In the genomic region with DNA sequence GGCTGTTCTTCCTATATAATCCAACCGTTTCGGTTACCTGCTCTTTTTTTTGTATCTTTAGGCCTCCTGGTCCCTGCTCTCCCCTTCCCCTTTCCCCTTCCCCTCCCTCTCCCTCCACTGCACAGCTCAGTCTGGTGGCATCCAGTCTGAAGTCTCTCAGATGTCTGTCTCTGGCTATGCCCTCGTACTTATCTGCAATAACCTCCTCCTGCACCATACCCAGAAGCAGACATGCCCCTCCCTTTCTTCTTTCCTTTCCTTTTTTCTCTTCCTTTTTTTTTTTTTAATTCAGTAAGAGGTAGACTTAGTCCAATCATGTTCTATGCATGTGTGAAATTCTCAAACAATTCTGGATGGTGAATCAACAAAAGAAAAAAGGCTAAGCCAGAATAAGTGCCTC, we compare ENCODE assay signal across 27 mouse cellular contexts. TPM values are rescaled to one million over a fixed set of nuclear protein-coding genes. Genes with fewer than 3 reads are reported as not detected.
DNase-seq lines count a peak whose midpoint lies in the region; ATAC-seq and TF ChIP-seq lines count a peak whose summit lies in the region.
"Had no signal": no experiment of that assay in that cellular context is flagged by ENCODE, and none has a peak within 500 bp of the region (broad histone marks: within the 10 kb centered on the region; RNA-seq: fewer than 3 reads in every experiment).

No protein-coding gene starts in this region.

- TF ChIP-seq RAD21 in MEL (IDR thresholded peaks at IDR 0.05; ENCODE audit: low read depth, low read length): no peak

- TF ChIP-seq CTCF in MEL (IDR thresholded peaks at IDR 0.05 in 2 of 3, conservative IDR thresholded peaks at IDR 0.05 in 1 of 3; ENCODE audit: control insufficient read depth in 1 of 3, insufficient read depth in 1 of 3, low read depth in 2 of 3, low read length in 3 of 3, poor library complexity in 1 of 3, severe bottlenecking in 1 of 3): no peak

- H3K79me2 ChIP-seq in MEL (ENCODE audit: control insufficient read depth, insufficient read depth, low read length, poor library complexity): peaks cover 2% of the 10 kb centered on the region; the same call in 1 of the 2 replicates

- ATAC-seq in erythroid progenitor cell, adult 5-6 weeks (replicated peaks; ENCODE audit: low FRiP score, poor library complexity, severe bottlenecking): peak; percentile 67
- ATAC-seq in liver, embryonic 13.5 days (ENCODE audit: low read depth): peak; percentile 67
- 0 out of 2 replicates have a peak, but pooled peaks have one; percentile 18 for ATAC-seq in megakaryocyte progenitor cell, adult 5-6 weeks (replicated peaks; ENCODE audit: poor library complexity)
- ATAC-seq: activated CD4-positive, CD25-positive, alpha-beta regulatory T cell, adult 4 months; forebrain, embryonic 16.5 days; midbrain, embryonic 13.5 days had no signal

- no peak overlapping the region for H3K9ac ChIP-seq in MEL (ENCODE audit: control insufficient read depth, low read depth, low read length, poor library complexity, severe bottlenecking)
- peak overlapping the region; percentile 57 for H3K9ac ChIP-seq in liver, embryonic 13.5 days
- H3K9ac ChIP-seq: heart, embryonic 15.5 days; hindbrain, embryonic 14.5 days; kidney, embryonic 15.5 days; lung, embryonic 14.5 days; midbrain, embryonic 13.5 days had no signal

- no peaks in the 10 kb centered on the region for H3K9me3 ChIP-seq in MEL (replicated peaks; ENCODE audit: insufficient read depth, low read length)
- H3K9me3 ChIP-seq in liver, embryonic 13.5 days (replicated peaks): no peaks in the 10 kb centered on the region
- no peaks in the 10 kb centered on the region for H3K9me3 ChIP-seq in midbrain, embryonic 10.5 days (replicated peaks)
- H3K9me3 ChIP-seq: heart, embryonic 10.5 days; heart, embryonic 15.5 days; kidney, embryonic 15.5 days; midbrain, embryonic 13.5 days had no signal

- peak overlapping the region; percentile 28 for H3K4me2 ChIP-seq in liver, embryonic 13.5 days
- H3K4me2 ChIP-seq: heart, embryonic 15.5 days; hindbrain, embryonic 14.5 days; kidney, embryonic 15.5 days; lung, embryonic 14.5 days; midbrain, embryonic 13.5 days had no signal

- no peak overlapping the region for H3K27ac ChIP-seq in MEL (ENCODE audit: control insufficient read depth, low read depth, low read length)
- H3K27ac ChIP-seq in liver, embryonic 13.5 days: peak overlapping the region; percentile 97
- no peak overlapping the region for H3K27ac ChIP-seq in midbrain, embryonic 10.5 days (replicated peaks)
- H3K27ac ChIP-seq: gastrocnemius, adult 2 months; heart, embryonic 10.5 days; heart, embryonic 15.5 days; hindbrain, embryonic 14.5 days; kidney, embryonic 15.5 days; layer of hippocampus, adult 2 months; midbrain, embryonic 13.5 days had no signal

- no peaks in the 10 kb centered on the region for H3K27me3 ChIP-seq in MEL (ENCODE audit: control insufficient read depth in 1 of 2, insufficient read depth in 2 of 2, low read length in 2 of 2)
- H3K27me3 ChIP-seq in liver, embryonic 13.5 days: no peaks in the 10 kb centered on the region
- no peaks in the 10 kb centered on the region for H3K27me3 ChIP-seq in midbrain, embryonic 10.5 days (ENCODE audit: low read depth, poor library complexity, severe bottlenecking)
- H3K27me3 ChIP-seq: heart, embryonic 15.5 days; kidney, embryonic 15.5 days; midbrain, embryonic 13.5 days had no signal

- TF ChIP-seq EP300 in MEL (IDR thresholded peaks at IDR 0.05; ENCODE audit: low read depth in 1 of 2, low read length in 2 of 2): 0 out of 4 replicates have a peak, but pooled peaks of 1 of the 2 experiments have one; percentile 17

- 48% methylated on average over 3 of the region's 3 CpGs for WGBS in liver, embryonic 13.5 days (ENCODE audit: insufficient replicate concordance)
- WGBS in midbrain, embryonic 10.5 days: 79% methylated on average over 3 of the region's 3 CpGs

- H3K4me3 ChIP-seq in MEL (ENCODE audit: control insufficient read depth in 1 of 2, insufficient read depth in 1 of 2, low read depth in 2 of 2, low read length in 2 of 2): no peak overlapping the region
- no peak overlapping the region for H3K4me3 ChIP-seq in liver, embryonic 13.5 days (replicated peaks)
- H3K4me3 ChIP-seq in midbrain, embryonic 10.5 days: no peak overlapping the region
- H3K4me3 ChIP-seq: gastrocnemius, adult 2 months; heart, embryonic 10.5 days; heart, embryonic 15.5 days; kidney, embryonic 15.5 days; layer of hippocampus, adult 2 months; midbrain, embryonic 13.5 days had no signal

- H3K36me3 ChIP-seq in MEL (ENCODE audit: control insufficient read depth in 1 of 2, insufficient read depth in 2 of 2, low read length in 2 of 2): peaks cover 0 to 39% of the 10 kb centered on the region in 2 experiments; a peak in 2 of 4 replicates
- H3K36me3 ChIP-seq in liver, embryonic 13.5 days: no peaks in the 10 kb centered on the region
- H3K36me3 ChIP-seq in midbrain, embryonic 10.5 days: no peaks in the 10 kb centered on the region
- H3K36me3 ChIP-seq: heart, embryonic 10.5 days; heart, embryonic 15.5 days; kidney, embryonic 15.5 days; midbrain, embryonic 13.5 days had no signal

- DNase-seq in MEL (ENCODE audit: low read depth, low spot score): peak; percentile 53
- no peak for DNase-seq in liver, embryonic 13.5 days
- DNase-seq in heart, postnatal 4 days: no peak
- DNase-seq in gastrocnemius, adult 8-10 months (ENCODE audit: low spot score in 2 of 2): no peak
- no peak for DNase-seq in midbrain, embryonic 10.5 days (ENCODE audit: low spot score)
- DNase-seq in urinary bladder, postnatal 4 days (ENCODE audit: low spot score in 2 of 2): no peak
- DNase-seq: adrenal gland, adult 2 months; adrenal gland, postnatal 36 days; cerebellum, adult 2 months; cerebellum, postnatal 14 days; gastrocnemius, adult 2 months; heart, postnatal 36 days; kidney, adult 18-20 months; kidney, postnatal 25 days; left cerebral cortex, postnatal 4 days; lung, embryonic 14.5 days; thymus, postnatal 14 days had no signal

- peaks cover 20 to 49% of the 10 kb centered on the region in 2 experiments for H3K4me1 ChIP-seq in MEL (ENCODE audit: control insufficient read depth in 1 of 2, insufficient read depth in 2 of 2, low read length in 2 of 2)
- H3K4me1 ChIP-seq in liver, embryonic 13.5 days (replicated peaks): peaks cover 88% of the 10 kb centered on the region
- H3K4me1 ChIP-seq in midbrain, embryonic 10.5 days: 0 out of 2 replicates have a peak, but pooled peaks cover 3% of the 10 kb centered on the region
- H3K4me1 ChIP-seq: heart, embryonic 10.5 days; kidney, embryonic 15.5 days; midbrain, embryonic 13.5 days had no signal

- no peak for TF ChIP-seq POLR2A in MEL (IDR thresholded peaks at IDR 0.05; ENCODE audit: control insufficient read depth in 1 of 2, insufficient read depth in 1 of 2, low read depth in 1 of 2, low read length in 2 of 2, poor library complexity in 1 of 2)

TF ChIP-seq in MEL, 35 proteins besides CTCF, POLR2A, EP300 and RAD21:
- no peak for TF ChIP-seq E2F4 (IDR thresholded peaks at IDR 0.05; ENCODE audit: borderline replicate concordance, low read depth, low read length)
- no peak for TF ChIP-seq CHD1 (IDR thresholded peaks at IDR 0.05; ENCODE audit: low read depth, low read length)
- no peak for TF ChIP-seq ELF1 (IDR thresholded peaks at IDR 0.05; ENCODE audit: low read depth, low read length)
- no peak for TF ChIP-seq MAFK (IDR thresholded peaks at IDR 0.05; ENCODE audit: borderline replicate concordance, low read depth, low read length)
- 0 out of 2 replicates have a peak, but pooled peaks have one; percentile 27 for TF ChIP-seq RCOR1 (IDR thresholded peaks at IDR 0.05; ENCODE audit: low read depth, low read length)
- TF ChIP-seq SIN3A (IDR thresholded peaks at IDR 0.05; ENCODE audit: low read length): peak; percentile 36; the same call in 1 of the 2 replicates
- TF ChIP-seq USF1 (IDR thresholded peaks at IDR 0.05; ENCODE audit: low read depth, low read length): no peak
- 0 out of 2 replicates have a peak, but pooled peaks have one; percentile 30 for TF ChIP-seq HCFC1 (IDR thresholded peaks at IDR 0.05; ENCODE audit: low read depth, low read length)
- peak; percentile 23; the same call in 1 of the 2 replicates for TF ChIP-seq GATA1 (IDR thresholded peaks at IDR 0.05; ENCODE audit: low read depth, low read length)
- 0 out of 2 replicates have a peak, but pooled peaks have one; percentile 37 for TF ChIP-seq ETS1 (IDR thresholded peaks at IDR 0.05; ENCODE audit: low read depth, low read length)
- peak; percentile 92 for TF ChIP-seq ZNF384 (IDR thresholded peaks at IDR 0.05; ENCODE audit: low read depth, low read length)
- peak; percentile 26; the same call in 1 of the 2 replicates for TF ChIP-seq TCF12 (IDR thresholded peaks at IDR 0.05; ENCODE audit: low read depth, low read length)

RNA-seq across cellular contexts. Expression of gene Usp7, which starts 48.1 kb away (rescaled TPM):
- 101 and 105 TPM in 2 replicates for total RNA-seq in MEL (2012; rRNA removed)
- polyA plus RNA-seq in MEL (2012; ENCODE audit: insufficient read depth in 1 of 2, insufficient read length in 2 of 2, low read depth in 1 of 2, low replicate concordance in 2 of 2, missing spikeins in 1 of 2): 100 to 1,000 TPM in 1 of 2 experiments, 10 to 100 TPM in 1; 94.2 to 425 TPM
- total RNA-seq in erythroid progenitor cell, adult 5-6 weeks (2015; ENCODE audit: low replicate concordance): 742 and 897 TPM in 2 replicates
- total RNA-seq in erythroid progenitor cell, adult 5-6 weeks (2017; ENCODE audit: low replicate concordance): 1,089 and 1,449 TPM in 2 replicates
- polyA plus RNA-seq in liver, embryonic 13.5 days (2015; fragmentation: Nextera tagmentation; extraction: Ambion mirVana): 26.5 and 26.8 TPM in 2 replicates
- 153 and 167 TPM in 2 replicates for total RNA-seq in megakaryocyte progenitor cell, adult 5-6 weeks (2015)
- total RNA-seq in megakaryocyte progenitor cell, adult 5-6 weeks (2017): 135 and 168 TPM in 2 replicates
- 10 to 100 TPM; 93.2 to 93.6 TPM for total RNA-seq in heart, postnatal 4 days (2021)
- total RNA-seq in gastrocnemius, adult 8-10 months (2022): 10 to 100 TPM; 51.1 to 62.5 (median 60.0) TPM
- 25.0 and 28.1 TPM in 2 replicates for polyA plus RNA-seq in midbrain, embryonic 10.5 days (2016; fragmentation: Nextera tagmentation; extraction: Ambion mirVana)
